Mouse (Mus musculus): Measurements from ENCODE around the gene Lmod2.

DNA sequence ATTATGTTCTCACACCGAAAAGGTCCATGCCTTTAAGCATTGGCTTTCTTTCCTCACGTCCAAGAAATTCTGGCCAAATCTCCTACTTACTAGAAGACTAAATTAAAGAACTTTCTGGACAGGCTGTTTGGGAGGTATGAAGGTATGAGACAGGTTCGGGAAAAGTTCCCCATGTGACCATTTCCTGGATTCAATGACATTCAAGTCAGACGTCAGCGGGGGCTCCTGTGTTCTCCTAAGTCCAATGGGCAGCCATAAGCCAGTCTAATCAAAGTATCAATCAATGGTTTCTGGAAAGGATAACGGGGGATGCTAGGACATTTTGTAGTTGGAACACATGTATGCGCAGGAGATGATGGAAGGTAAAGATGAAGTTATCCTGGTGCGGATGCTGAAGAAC lies 8.1 kb downstream of the Lmod2 start:
- TF ChIP-seq GATA1 (IDR thresholded peaks at IDR 0.05; ENCODE audit: borderline replicate concordance, low read length) (no peak), FLI1 (IDR thresholded peaks at IDR 0.05; ENCODE audit: low read length) (no peak)
